Mouse (Mus musculus): ENCODE measurements around the gene Ski.
"Not testable (repeated sequence)": the region's sequence is repeated elsewhere in the genome, so short reads cannot be mapped to it uniquely, and the experiment has no call there.

DNA sequence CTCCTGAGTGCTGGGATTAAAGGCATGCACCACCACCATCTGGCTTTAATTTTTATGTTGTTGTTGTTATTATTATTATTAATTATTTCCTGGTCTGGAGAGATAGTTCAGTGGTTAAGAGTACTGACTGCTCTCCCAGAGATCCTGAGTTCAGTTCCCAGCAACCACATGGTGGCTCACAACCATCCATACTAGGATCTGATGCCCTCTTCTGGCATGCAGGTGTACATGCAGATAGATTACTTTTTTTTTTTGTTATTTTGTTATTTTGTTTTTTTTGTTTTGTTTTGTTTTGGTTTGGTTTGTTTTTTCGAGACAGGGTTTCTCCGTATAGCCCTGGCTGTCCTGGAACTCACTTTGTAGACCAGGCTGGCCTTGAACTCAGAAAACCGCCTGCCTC is 25.7 kb upstream of the Ski start:
- TF ChIP-seq CTCF (IDR thresholded peaks at IDR 0.05), result peak; percentile 61
- not testable (repeated sequence) for TF ChIP-seq EP300 (IDR thresholded peaks at IDR 0.05)
